Mouse (Mus musculus) limb, embryonic 15.5 days (tissue): Measurements from ENCODE around the gene Qser1. TPM values are rescaled to one million over a fixed set of nuclear protein-coding genes. Genes with fewer than 3 reads are reported as not detected.

Experiments
- ATAC-seq: fragments of 200-750 bp; cut with Nextera tagmentation; 2 replicates; pipeline ENCODE4 v1.8.0; 2017; ENCODE audit warnings: low read depth, moderate TSS enrichment; ENCODE audit not compliant: insufficient number of reproducible peaks, low FRiP score, low TSS enrichment
- H3K27ac ChIP-seq: fragments of 300-500 bp; sonication (generic); 2 replicates; pipeline ENCODE4 v1.5.1; 2015; ENCODE audit warnings: moderate library complexity, mild to moderate bottlenecking, inconsistent platforms
- H3K27me3 ChIP-seq: fragments of 300-500 bp; sonication (generic); 2 replicates; pipeline ENCODE4 v1.6.1; 2015; ENCODE audit warnings: inconsistent platforms
- H3K36me3 ChIP-seq: fragments of 300-500 bp; sonication (generic); 2 replicates; pipeline ENCODE4 v1.6.1; 2015; ENCODE audit warnings: inconsistent platforms
- H3K4me1 ChIP-seq: fragments of 300-500 bp; sonication (generic); 2 replicates; pipeline ENCODE4 v1.6.1; 2015; ENCODE audit warnings: inconsistent platforms
- H3K4me2 ChIP-seq: fragments of 300-500 bp; sonication (generic); 2 replicates; pipeline ENCODE4 v1.6.1; 2015; ENCODE audit warnings: mild to moderate bottlenecking, inconsistent platforms
- H3K4me3 ChIP-seq: fragments of 300-500 bp; sonication (generic); 2 replicates; pipeline ENCODE4 v1.5.1; 2015; ENCODE audit warnings: mild to moderate bottlenecking, inconsistent platforms
- H3K9ac ChIP-seq: fragments of 300-500 bp; sonication (generic); 2 replicates; pipeline ENCODE4 v1.6.1; 2015; ENCODE audit warnings: inconsistent platforms
- H3K9me3 ChIP-seq: fragments of 300-500 bp; sonication (generic); 2 replicates; pipeline ENCODE4 v1.6.1; 2016; ENCODE audit warnings: inconsistent platforms
- WGBS: fragments of 180-500 bp; shearing (Covaris S2); methylation state at CpG from one replicate; pipeline ENCODE4 v1.1.7; 2015; 5-methylcytosine and 5-hydroxymethylcytosine counted together
- polyA plus RNA-seq: library from polyadenylated mRNA; unstranded; fragments of >200 nt; fragmentation: Nextera tagmentation; extraction: Ambion mirVana; gene quantifications from 2 replicates; pipeline ENCODE4 v1.2.1, GENCODE M21; 2015

Qser1 gene
- polyA plus RNA-seq, 1 experiment from 2014 or later = 9.9 TPM

- H3K27me3 ChIP-seq = peaks cover 7% of the 10 kb centered on the region; the same call in 1 of the 2 replicates
These were observed 99.3 kb downstream of the Qser1 start for GRCm38 (mm10) chr2:104717231-104717735.

GRCm38 (mm10) chr2:104716279-104716678 is 100.3 kb downstream of the Qser1 start, which contains the start of gene Pin1rt1:
Pin1rt1 (minus strand) TSS chr2:104716379.
- Histone ChIP-seq H3K9me3 (no peaks in the 10 kb centered on the region), H3K4me3 (no peak within 1 kb of the TSS), H3K4me2 (no peak within 1 kb of the TSS), H3K9ac (no peak within 1 kb of the TSS), H3K27me3 (peaks cover 7% of the 10 kb centered on the region; the same call in 1 of the 2 replicates), H3K27ac (0 out of 2 replicates have a peak within 1 kb of the TSS, but pooled peaks have one; percentile 11), H3K36me3 (no peaks in the 10 kb centered on the region), H3K4me1 (peaks cover 9% of the 10 kb centered on the region; the same call in 1 of the 2 replicates)
- no peak for ATAC-seq
- 84% methylated on average over 4 of the region's 4 CpGs for WGBS

More at GRCm38 (mm10) chr2:104717231-104717735, 99.3 kb downstream of the Qser1 start:
- WGBS = 64% methylated on average over 2 of the region's 2 CpGs
- H3K9me3 ChIP-seq = no peaks in the 10 kb centered on the region
- H3K27ac ChIP-seq = 0 out of 2 replicates have a peak overlapping the region, but pooled peaks have one; percentile 11
- no peak overlapping the region for H3K9ac ChIP-seq
- H3K36me3 ChIP-seq = no peaks in the 10 kb centered on the region
- H3K4me2 ChIP-seq = no peak overlapping the region
- H3K4me3 ChIP-seq = no peak overlapping the region
- ATAC-seq = no peak
- peaks cover 8% of the 10 kb centered on the region; the same call in 1 of the 2 replicates for H3K4me1 ChIP-seq

- no peak overlapping the region for H3K9ac ChIP-seq
These were observed 102.3 kb downstream of the Qser1 start for GRCm38 (mm10) chr2:104714254-104714691.

GRCm38 (mm10) chr2:104712486-104712809 is 104.1 kb downstream of the Qser1 start:
- ATAC-seq = no peak; the same call in 1 of the 2 replicates
- Histone ChIP-seq H3K9me3 (no peaks in the 10 kb centered on the region), H3K4me3 (peak overlapping the region; percentile 76), H3K4me1 (peaks cover 24% of the 10 kb centered on the region; the same call in 1 of the 2 replicates), H3K36me3 (no peaks in the 10 kb centered on the region), H3K27ac (peak overlapping the region; percentile 90), H3K27me3 (peaks cover 7% of the 10 kb centered on the region; the same call in 1 of the 2 replicates), H3K9ac (peak overlapping the region; percentile 68), H3K4me2 (peak overlapping the region; percentile 69)
- under 1% methylated on average over 7 of the region's 7 CpGs for WGBS

More at GRCm38 (mm10) chr2:104714254-104714691, 102.3 kb downstream of the Qser1 start:
- no peak overlapping the region for H3K4me3 ChIP-seq
- 41% methylated on average over 15 of the region's 15 CpGs for WGBS
- H3K36me3 ChIP-seq = no peaks in the 10 kb centered on the region
- no peak overlapping the region for H3K4me2 ChIP-seq
- no peak overlapping the region for H3K27ac ChIP-seq
- no peaks in the 10 kb centered on the region for H3K9me3 ChIP-seq
- H3K4me1 ChIP-seq = peaks cover 24% of the 10 kb centered on the region; the same call in 1 of the 2 replicates
- peaks cover 7% of the 10 kb centered on the region; the same call in 1 of the 2 replicates for H3K27me3 ChIP-seq
- no peak for ATAC-seq

- peaks cover 7% of the 10 kb centered on the region; the same call in 1 of the 2 replicates for H3K27me3 ChIP-seq
- H3K4me2 ChIP-seq = peak within 1 kb of the TSS; percentile 69
- no peaks in the 10 kb centered on the region for H3K36me3 ChIP-seq
- H3K9ac ChIP-seq = peak within 1 kb of the TSS; percentile 68
- H3K27ac ChIP-seq = peak within 1 kb of the TSS; percentile 90
- WGBS = under 1% methylated on average over 80 of the region's 99 CpGs
- no peaks in the 10 kb centered on the region for H3K9me3 ChIP-seq
- H3K4me3 ChIP-seq = peak within 1 kb of the TSS; percentile 76
- peak; percentile 85 for ATAC-seq
- peaks cover 24% of the 10 kb centered on the region; the same call in 1 of the 2 replicates for H3K4me1 ChIP-seq
These were observed 104.7 kb downstream of the Qser1 start, which contains the start of gene Tcp11l1 for GRCm38 (mm10) chr2:104711585-104712485. Tcp11l1 (minus strand) TSS chr2:104712169.

GRCm38 (mm10) chr2:104710670-104711370 is 105.7 kb downstream of the Qser1 start:
- 21% methylated on average over 6 of the region's 6 CpGs for WGBS
- H3K27ac ChIP-seq = no peak overlapping the region

GRCm38 (mm10) chr2:104709786-104710337 is 106.7 kb downstream of the Qser1 start:
- Histone ChIP-seq H3K9me3 (no peaks in the 10 kb centered on the region), H3K9ac (no peak overlapping the region), H3K27me3 (peaks cover 7% of the 10 kb centered on the region; the same call in 1 of the 2 replicates), H3K36me3 (no peaks in the 10 kb centered on the region), H3K4me3 (no peak overlapping the region), H3K4me1 (peaks cover 34% of the 10 kb centered on the region; the same call in 1 of the 2 replicates), H3K27ac (no peak overlapping the region), H3K4me2 (no peak overlapping the region)
- ATAC-seq = no peak
- WGBS = 56% methylated on average over 6 of the region's 6 CpGs

More at GRCm38 (mm10) chr2:104710670-104711370, 105.7 kb downstream of the Qser1 start:
- no peak for ATAC-seq
- peaks cover 27% of the 10 kb centered on the region; the same call in 1 of the 2 replicates for H3K4me1 ChIP-seq
- H3K4me2 ChIP-seq = peak overlapping the region; percentile 69
- no peaks in the 10 kb centered on the region for H3K36me3 ChIP-seq
- H3K9ac ChIP-seq = no peak overlapping the region
- no peaks in the 10 kb centered on the region for H3K9me3 ChIP-seq
- peaks cover 7% of the 10 kb centered on the region; the same call in 1 of the 2 replicates for H3K27me3 ChIP-seq
- H3K4me3 ChIP-seq = peak overlapping the region; percentile 76

Other genes starting within 250 kb of the Qser1 start
- gene Cstf3, start 226.2 kb downstream of the Qser1 start, polyA plus RNA-seq = 56.9 and 60.9 TPM in 2 replicates
- gene Tcp11l1, start 104.6 kb downstream of the Qser1 start, polyA plus RNA-seq = 33.7 and 35.3 TPM in 2 replicates
- 0.20 TPM in 1 of 2 replicates, not detected in the other for gene Pin1rt1, start 100.4 kb downstream of the Qser1 start, polyA plus RNA-seq
- 8.3 and 8.7 TPM in 2 replicates for gene Depdc7, start 73.9 kb downstream of the Qser1 start, polyA plus RNA-seq
- 9.6 and 10.4 TPM in 2 replicates for gene Prrg4, start 33.1 kb upstream of the Qser1 start, polyA plus RNA-seq
- gene Ccdc73, start 51.0 kb upstream of the Qser1 start, polyA plus RNA-seq = 4.3 and 5.7 TPM in 2 replicates
- 227 and 238 TPM in 2 replicates for gene Eif3m, start 200.3 kb upstream of the Qser1 start, polyA plus RNA-seq